Mouse (Mus musculus): ENCODE data around the gene Xlr4c.
"Not testable (repeated sequence)": the region's sequence is repeated elsewhere in the genome, so short reads cannot be mapped to it uniquely, and the experiment has no call there.

Xlr4c gene

DNA sequence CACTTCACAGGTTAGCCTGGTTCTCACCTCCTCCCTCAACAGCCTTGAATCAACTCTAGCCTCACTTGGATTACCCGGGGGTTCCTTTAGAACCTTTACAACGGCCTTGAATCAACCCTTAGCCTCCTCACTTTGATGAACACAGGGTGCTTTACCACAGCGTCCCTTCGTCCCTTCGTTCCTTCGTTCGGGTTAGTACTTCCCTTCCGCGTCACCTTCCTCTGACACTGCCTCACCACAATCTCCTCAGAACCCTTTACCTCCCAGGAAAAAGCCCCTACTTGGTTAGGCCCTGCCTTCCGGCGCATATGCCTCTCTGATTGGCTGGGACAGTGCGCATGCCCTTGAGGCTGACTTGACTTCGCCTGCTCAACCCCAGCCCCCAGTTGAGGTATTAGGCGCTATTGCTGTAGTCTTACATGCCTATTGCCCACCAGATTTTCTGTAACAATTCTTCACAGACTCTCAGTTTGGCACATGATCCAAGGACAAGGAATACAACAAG is at the start of gene Xlr4c:
Gene Xlr4c (minus strand): TSS at position 310 of the 505 bp plus-strand sequence.
- not testable (repeated sequence) for DNase-seq

DNA sequence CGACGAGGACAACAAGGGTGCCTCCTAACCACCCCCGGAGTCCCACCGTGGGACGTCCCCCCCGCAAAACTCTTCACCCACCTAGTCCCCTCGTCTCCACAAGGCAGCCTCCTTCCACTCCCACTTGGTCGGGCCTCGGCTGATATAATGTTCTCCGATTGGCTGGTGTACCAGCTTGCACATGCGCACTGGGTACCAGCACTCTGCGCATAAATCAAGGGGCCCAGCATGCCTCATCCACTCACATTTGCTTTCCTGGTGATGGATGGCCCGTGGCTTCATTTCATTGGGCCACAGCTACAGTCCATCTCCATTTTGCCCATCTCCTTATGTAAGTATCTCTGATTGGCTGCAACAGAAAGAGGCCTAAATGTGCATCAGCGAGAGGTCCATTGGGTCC is 22.3 kb upstream of the Xlr4c start, which contains the start of gene Xlr3c:
Gene Xlr3c (minus strand): TSS at position 121 of the 400 bp plus-strand sequence.
- not testable (repeated sequence) for DNase-seq

DNA sequence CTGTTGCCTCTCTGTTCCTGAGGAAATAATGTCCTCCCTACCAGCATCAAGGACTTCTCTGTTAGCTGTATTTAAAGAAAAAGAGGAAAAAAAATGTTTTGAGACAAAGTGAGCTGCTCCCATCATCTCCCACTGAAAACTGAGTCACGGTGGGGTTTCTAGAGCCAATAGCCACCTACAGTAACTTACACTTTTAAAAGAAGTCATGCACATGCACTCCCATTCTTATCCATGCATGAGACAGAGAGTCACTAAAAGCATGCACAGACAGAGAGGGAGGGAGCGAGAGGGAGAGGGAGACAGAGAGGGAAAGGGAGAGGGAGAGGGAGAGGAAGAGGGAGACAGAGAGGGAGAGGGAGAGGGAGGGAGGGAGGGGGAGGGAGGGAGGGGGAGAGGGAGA is 19.5 kb upstream of the Xlr4c start:
- not testable (repeated sequence) for DNase-seq

DNA sequence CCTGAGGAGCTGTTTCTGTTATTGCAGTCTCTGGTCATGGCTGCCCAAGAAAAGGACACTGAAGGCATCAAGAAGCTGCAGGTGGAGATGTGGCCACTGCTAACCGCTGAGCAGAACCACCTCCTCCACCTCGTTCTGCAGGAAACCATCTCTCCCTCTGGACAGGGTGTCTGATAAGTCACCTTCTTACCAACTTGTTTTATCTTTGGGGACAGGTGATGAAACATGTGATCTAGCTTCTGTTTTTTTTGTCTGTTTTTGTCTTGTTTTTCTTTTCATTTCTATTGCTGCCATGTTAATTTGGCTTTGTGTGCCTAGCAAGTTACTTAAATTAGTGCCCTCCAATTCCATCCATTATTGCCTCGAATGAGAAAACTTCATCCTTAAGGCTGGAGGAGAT is 13.6 kb downstream of the Xlr4c start:
- no peak for DNase-seq

DNA sequence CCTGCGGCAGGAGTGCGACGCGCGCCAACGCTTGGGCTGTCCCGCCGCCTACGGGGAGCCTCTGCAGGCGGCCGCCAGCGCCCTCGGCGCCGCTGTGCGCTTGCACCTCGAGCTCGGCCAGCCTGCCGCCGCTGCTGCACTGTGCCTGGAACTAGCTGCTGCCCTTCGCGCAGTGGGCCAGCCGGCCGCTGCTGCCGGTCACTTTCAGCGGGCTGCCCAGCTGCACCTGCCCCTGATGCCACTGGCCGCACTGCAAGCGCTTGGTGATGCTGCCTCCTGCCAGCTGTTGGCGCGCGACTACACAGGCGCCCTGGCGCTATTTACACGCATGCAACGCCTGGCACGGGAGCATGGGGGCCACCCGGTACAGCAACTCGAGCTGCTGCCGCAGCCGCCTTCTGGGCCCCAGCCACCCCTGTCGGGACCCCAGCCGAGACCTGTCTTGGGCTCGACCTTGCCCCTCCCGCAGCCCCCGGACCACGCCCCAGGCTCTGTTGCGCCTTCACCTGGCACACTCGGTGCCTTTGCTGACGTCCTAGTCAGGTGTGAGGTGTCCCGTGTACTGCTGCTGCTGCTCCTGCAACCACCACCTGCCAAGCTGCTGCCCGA is 14.2 kb downstream of the Xlr4c start:
- peak; percentile 38 for DNase-seq

DNA sequence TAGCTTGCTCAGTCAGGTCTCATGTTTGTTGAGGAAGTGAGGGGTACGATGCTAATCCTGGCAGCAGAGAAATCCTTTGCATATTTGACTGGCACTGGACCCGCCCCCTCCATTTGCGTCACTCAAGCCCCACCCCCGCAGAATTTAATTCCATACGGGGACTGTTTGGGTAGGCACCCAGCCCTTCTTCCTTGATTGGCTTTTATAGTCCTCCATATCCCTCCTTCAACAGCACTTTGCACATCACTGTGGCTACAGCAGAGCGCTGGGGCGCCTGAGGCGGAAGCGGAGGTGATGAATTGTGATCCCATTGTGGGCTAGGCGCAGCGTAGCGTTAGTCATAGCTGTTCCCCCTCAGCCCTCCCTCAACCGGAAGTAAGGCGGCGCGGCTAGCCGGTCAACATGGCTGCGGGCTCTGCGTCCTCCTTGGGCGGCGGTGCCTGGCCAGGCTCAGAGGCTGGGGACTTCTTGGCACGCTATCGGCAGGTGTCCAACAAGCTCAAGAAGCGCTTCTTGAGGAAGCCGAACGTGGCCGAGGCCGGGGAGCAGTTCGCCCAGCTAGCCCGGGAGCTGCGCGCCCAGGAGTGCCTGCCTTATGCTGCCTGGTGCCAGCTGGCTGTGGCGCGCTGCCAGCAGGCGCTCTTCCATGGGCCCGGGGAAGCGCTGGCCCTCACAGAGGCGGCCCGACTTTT is 14.9 kb downstream of the Xlr4c start, which contains the start of gene F8a:
Gene F8a (plus strand): TSS at position 378 of the 692 bp plus-strand sequence.
- DNase-seq: peak; percentile 83

DNA sequence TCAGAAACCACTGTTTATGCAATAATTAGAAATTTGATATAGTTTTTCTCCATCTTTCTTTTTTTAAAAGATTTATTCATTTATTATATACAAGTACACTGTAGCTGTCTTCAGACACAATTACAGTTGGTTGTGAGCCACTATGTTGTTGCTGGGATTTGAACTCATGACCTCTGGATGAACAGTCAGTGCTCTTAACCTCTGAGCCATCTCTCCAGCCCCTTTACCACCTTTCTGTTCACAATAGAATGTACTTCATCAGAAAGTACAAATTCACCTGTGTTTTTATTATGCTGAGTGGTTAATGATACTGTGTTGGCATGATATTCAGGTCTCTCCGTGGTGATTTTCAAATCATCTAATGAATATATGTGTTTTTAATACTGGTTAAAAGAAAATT is 17.6 kb downstream of the Xlr4c start:
- no peak for DNase-seq

DNA sequence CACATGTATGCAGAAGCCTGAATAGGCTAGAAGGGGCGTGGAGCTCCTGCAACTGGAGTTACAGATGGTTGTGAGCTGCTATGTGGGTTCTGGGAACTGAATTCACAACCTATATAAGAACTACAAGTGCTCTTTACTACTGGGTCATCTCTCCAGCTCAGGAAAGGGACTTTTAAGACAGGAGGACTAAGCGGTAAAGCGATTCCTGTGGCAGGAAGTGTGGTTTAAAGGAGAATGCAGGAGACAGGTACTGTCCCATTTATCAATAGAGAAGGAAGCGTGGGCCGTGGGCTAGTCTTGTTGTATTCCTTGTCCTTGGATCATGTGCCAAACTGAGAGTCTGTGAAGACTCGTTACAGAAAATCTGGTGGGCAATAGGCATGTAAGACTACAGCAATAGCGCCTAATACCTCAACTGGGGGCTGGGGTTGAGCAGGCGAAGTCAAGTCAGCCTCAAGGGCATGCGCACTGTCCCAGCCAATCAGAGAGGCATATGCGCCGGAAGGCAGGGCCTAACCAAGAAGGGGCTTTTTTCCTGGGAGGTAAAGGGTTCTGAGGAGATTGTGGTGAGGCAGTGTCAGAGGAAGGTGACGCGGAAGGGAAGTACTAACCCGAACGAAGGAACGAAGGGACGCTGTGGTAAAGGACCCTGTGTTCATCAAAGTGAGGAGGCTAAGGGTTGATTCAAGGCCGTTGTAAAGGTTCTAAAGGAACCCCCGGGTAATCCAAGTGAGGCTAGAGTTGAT is 28.9 kb downstream of the Xlr4c start, which contains the start of gene Xlr4b:
Gene Xlr4b (plus strand): TSS at position 515 of the 746 bp plus-strand sequence.
- not testable (repeated sequence) for DNase-seq

DNA sequence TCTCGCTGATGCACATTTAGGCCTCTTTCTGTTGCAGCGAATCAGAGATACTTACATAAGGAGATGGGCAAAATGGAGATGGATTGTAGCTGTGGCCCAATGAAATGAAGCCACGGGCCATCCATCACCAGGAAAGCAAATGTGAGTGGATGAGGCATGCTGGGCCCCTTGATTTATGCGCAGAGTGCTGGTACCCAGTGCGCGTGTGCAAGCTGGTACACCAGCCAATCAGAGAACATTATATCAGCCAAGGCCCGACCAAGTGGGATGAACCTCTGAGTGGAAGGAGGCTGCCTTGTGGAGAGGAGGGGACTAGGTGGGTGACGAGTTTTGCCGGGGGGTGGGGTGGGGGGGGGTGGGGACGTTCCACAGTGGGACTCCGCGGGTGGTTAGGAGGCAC is 51.0 kb downstream of the Xlr4c start, which contains the start of gene Xlr3b:
Gene Xlr3b (plus strand): TSS at position 274 of the 400 bp plus-strand sequence.
- peak; percentile 38 for DNase-seq

Measured in layer of hippocampus, adult 9-11 months (tissue).